Mouse (Mus musculus): ENCODE results near the gene Cfap97d1. TPM values are rescaled to one million over a fixed set of nuclear protein-coding genes. Genes with fewer than 3 reads are reported as not detected.

Gene Cfap97d1
- polyA plus RNA-seq, 1 experiment, result not detected

DNA sequence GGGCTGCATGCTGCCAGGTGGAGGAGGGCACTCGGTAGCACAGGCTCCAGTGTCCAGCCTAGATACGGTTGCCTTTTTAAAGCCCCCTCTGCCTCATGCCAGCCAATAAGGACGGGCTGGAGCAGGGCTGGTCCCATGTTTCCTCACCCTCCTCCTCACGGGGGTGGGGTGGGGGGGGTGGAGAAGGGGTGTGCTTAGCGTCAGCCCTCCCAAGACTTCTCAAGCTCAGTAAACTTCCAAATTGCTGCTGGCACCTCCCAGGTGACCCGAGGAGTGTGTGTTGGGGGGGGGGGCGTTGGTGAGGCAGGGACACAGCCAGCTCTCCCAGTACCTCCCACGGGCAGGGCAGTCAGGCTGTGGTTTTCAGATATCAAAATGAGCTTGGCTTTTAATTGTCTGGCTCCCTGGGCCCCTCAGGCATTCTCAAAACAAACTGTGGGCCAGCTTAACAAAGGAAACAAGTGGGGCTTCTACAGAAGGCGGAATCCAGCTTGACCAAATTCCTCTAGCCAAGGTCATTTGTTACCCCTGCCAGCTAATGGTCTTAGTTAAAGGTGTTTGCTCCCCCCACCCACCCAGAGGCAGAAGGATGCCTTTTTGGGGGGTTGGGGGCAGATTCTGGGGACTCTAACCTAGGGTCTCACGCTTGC lies 17.0 kb upstream of the Cfap97d1 start, which contains the start of gene Sost:
TSS of gene Sost (minus strand) at position 51 of the 650 bp plus-strand sequence.
- Histone ChIP-seq H3K4me1 (ENCODE audit: control insufficient read depth, insufficient read depth, low read length) (peaks cover 6% of the 10 kb centered on the region; the same call in 1 of the 2 replicates), H3K27me3 (ENCODE audit: control insufficient read depth, insufficient read depth, low read length) (no peaks in the 10 kb centered on the region), H3K4me3 (replicated peaks; ENCODE audit: insufficient read depth, low read depth, low read length) (no peak within 1 kb of the TSS), H3K27ac (ENCODE audit: insufficient read depth, low read length) (no peak within 1 kb of the TSS)
- 53% methylated on average over 10 of the region's 10 CpGs for WGBS
- DNase-seq, result no peak
- no peak for TF ChIP-seq CTCF (IDR thresholded peaks at IDR 0.05; ENCODE audit: borderline replicate concordance, insufficient read depth, low read depth, low read length)
- no peak for TF ChIP-seq POLR2A (IDR thresholded peaks at IDR 0.05; ENCODE audit: borderline replicate concordance, insufficient read depth, low read length)

DNA sequence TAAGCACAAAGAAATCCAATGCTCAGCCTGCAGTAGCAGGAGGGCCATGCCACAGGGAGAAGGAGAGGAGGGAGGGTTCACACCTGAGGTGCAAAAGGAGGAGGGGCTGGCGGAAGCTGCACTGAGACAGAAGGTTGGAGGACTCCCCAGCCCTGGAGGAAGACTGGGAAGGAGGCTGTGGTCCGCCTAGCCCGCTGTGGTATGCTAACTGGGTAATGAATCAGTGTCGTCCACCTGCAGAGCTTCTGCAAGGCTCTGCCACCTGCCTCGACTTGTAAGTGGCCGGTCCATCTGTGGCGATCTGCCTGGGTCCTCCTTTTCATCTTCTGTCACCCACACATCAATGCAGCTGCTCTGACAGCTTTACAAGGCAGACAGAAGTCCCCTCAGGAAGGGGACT lies 15.8 kb upstream of the Cfap97d1 start:
- 28% methylated on average over 7 of the region's 7 CpGs for WGBS
- H3K27ac ChIP-seq (ENCODE audit: insufficient read depth, low read length), result no peak overlapping the region
- no peak for TF ChIP-seq CTCF (IDR thresholded peaks at IDR 0.05; ENCODE audit: borderline replicate concordance, insufficient read depth, low read depth, low read length)
- TF ChIP-seq POLR2A (IDR thresholded peaks at IDR 0.05; ENCODE audit: borderline replicate concordance, insufficient read depth, low read length), result no peak
- no peak overlapping the region for H3K4me3 ChIP-seq (replicated peaks; ENCODE audit: insufficient read depth, low read depth, low read length)
- H3K4me1 ChIP-seq (ENCODE audit: control insufficient read depth, insufficient read depth, low read length), result peaks cover 6% of the 10 kb centered on the region; the same call in 1 of the 2 replicates
- DNase-seq, result no peak
- H3K27me3 ChIP-seq (ENCODE audit: control insufficient read depth, insufficient read depth, low read length), result no peaks in the 10 kb centered on the region

DNA sequence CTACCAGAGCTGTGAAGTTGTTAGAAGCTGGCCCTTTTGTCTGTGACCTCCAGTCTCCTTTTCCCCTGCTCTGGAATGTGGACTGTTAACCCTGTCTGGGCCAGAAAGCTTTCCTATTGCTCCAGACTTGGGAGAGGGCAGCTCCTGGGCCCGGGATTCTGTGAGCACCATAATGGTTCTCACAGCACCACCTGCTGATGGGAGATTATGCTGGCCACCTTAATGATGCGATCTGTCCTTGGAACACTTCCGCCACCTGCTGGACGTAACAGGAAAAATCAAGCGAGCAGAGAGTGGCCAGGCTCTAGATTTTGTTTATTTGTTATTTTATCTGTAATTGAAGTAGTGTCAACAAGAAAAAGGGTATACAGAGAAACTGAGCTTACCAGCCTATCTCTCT lies 15.3 kb upstream of the Cfap97d1 start:
- peak; percentile 83 to 86 for DNase-seq
- Histone ChIP-seq H3K27me3 (ENCODE audit: control insufficient read depth, insufficient read depth, low read length) (no peaks in the 10 kb centered on the region), H3K4me1 (ENCODE audit: control insufficient read depth, insufficient read depth, low read length) (peaks cover 9% of the 10 kb centered on the region; the same call in 1 of the 2 replicates), H3K27ac (ENCODE audit: insufficient read depth, low read length) (no peak overlapping the region), H3K4me3 (replicated peaks; ENCODE audit: insufficient read depth, low read depth, low read length) (no peak overlapping the region)
- TF ChIP-seq POLR2A (IDR thresholded peaks at IDR 0.05; ENCODE audit: borderline replicate concordance, insufficient read depth, low read length) (no peak), CTCF (IDR thresholded peaks at IDR 0.05; ENCODE audit: borderline replicate concordance, insufficient read depth, low read depth, low read length) (peak; percentile 100)
- WGBS, result 1% methylated on average over 5 of the region's 5 CpGs

DNA sequence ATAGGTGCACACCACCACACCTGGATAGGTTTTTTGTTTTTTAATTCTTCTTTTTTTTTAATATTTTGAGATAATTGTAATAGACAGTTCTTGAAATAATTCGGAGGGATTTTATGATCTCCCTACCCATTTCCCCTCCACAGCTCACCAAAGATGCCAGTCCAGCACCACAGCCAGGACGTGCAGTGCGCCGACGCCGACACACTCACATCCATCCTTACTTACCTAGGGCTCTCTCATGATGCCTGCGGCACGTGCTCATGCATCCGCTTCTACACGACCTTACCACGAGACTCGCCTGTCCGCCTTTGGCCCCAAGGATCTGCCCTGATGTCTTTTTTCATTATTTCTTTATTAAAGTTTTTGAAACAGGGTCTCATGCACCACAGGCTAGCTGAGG lies 14.2 kb upstream of the Cfap97d1 start:
- H3K27ac ChIP-seq (ENCODE audit: insufficient read depth, low read length), result no peak overlapping the region
- no peak for DNase-seq
- peaks cover 17% of the 10 kb centered on the region; the same call in 1 of the 2 replicates for H3K4me1 ChIP-seq (ENCODE audit: control insufficient read depth, insufficient read depth, low read length)
- H3K27me3 ChIP-seq (ENCODE audit: control insufficient read depth, insufficient read depth, low read length), result no peaks in the 10 kb centered on the region
- WGBS, result 84% methylated on average over 13 of the region's 13 CpGs
- no peak overlapping the region for H3K4me3 ChIP-seq (replicated peaks; ENCODE audit: insufficient read depth, low read depth, low read length)
- no peak for TF ChIP-seq POLR2A (IDR thresholded peaks at IDR 0.05; ENCODE audit: borderline replicate concordance, insufficient read depth, low read length)
- no peak for TF ChIP-seq CTCF (IDR thresholded peaks at IDR 0.05; ENCODE audit: borderline replicate concordance, insufficient read depth, low read depth, low read length)

DNA sequence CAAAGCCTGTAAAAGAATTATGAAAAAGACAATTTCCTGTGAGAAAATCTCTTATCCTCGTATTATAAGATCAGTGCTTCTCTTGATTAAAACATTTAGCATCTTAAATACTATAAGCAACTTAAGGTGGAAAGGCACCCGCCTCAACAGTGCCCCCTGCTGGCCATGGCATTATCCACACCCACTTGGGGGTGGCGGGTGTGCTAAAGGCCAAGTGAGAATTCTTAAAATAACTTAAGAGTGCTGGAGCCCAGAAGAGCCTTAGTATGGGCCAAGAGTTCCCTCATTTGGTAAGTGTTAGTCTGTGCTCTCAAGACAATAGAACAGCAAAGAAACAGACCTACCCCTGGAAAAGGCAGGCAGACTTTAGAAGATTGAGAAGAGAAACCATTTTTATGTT lies 12.7 kb upstream of the Cfap97d1 start:
- peak in 1 of 2 experiments; percentile 25 for DNase-seq
- H3K4me1 ChIP-seq (ENCODE audit: control insufficient read depth, insufficient read depth, low read length), result peaks cover 18% of the 10 kb centered on the region; the same call in 1 of the 2 replicates
- no peaks in the 10 kb centered on the region for H3K27me3 ChIP-seq (ENCODE audit: control insufficient read depth, insufficient read depth, low read length)
- H3K4me3 ChIP-seq (replicated peaks; ENCODE audit: insufficient read depth, low read depth, low read length), result no peak overlapping the region
- WGBS, result 53% methylated on average over 3 of the region's 3 CpGs
- TF ChIP-seq POLR2A (IDR thresholded peaks at IDR 0.05; ENCODE audit: borderline replicate concordance, insufficient read depth, low read length) (no peak), CTCF (IDR thresholded peaks at IDR 0.05; ENCODE audit: borderline replicate concordance, insufficient read depth, low read depth, low read length) (peak; percentile 57)
- H3K27ac ChIP-seq (ENCODE audit: insufficient read depth, low read length), result no peak overlapping the region

DNA sequence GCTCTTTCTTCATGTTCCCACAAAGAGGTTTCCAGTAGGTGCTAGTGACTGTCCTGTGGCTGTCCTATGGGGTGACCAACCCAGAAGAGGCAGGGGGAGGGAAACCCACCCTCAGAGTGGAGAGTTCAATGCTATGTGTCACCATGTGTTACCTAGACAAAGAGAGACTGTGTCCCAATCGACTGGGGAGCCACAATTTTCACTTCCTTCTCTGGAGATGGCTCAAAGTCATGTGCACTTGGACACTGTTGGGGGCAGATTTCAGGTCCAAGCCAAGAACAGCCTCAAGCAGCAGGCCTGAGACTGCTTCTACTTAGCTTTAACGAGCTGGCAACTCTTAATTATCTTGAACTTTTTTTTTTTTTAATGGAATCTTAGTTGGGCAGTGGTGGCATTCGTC lies 12.0 kb upstream of the Cfap97d1 start:
- 59% methylated on average over 3 of the region's 3 CpGs for WGBS
- Histone ChIP-seq H3K27me3 (ENCODE audit: control insufficient read depth, insufficient read depth, low read length) (no peaks in the 10 kb centered on the region), H3K4me1 (ENCODE audit: control insufficient read depth, insufficient read depth, low read length) (peaks cover 18% of the 10 kb centered on the region; the same call in 1 of the 2 replicates), H3K27ac (ENCODE audit: insufficient read depth, low read length) (no peak overlapping the region), H3K4me3 (replicated peaks; ENCODE audit: insufficient read depth, low read depth, low read length) (no peak overlapping the region)
- TF ChIP-seq CTCF (IDR thresholded peaks at IDR 0.05; ENCODE audit: borderline replicate concordance, insufficient read depth, low read depth, low read length) (no peak), POLR2A (IDR thresholded peaks at IDR 0.05; ENCODE audit: borderline replicate concordance, insufficient read depth, low read length) (no peak)
- no peak for DNase-seq

DNA sequence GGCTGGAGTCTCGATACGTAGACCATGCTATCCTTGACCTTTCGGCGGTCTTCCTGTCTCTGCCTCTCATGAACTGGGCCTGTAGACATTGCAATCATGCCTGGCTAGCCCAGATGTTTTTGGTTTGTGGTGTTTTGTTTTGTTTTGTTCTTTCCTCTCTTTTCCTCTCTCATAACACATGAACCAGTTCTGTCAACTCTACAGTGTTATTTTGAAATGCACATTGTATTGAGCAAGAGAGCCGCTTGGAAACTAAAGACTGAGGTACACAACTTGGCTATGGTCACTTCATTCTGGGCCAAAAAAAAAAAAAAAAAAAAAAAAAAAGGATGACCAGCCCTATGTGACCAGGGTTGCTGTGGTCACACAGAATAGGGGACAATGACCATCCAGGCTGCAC lies 11.4 kb upstream of the Cfap97d1 start:
- no peak for DNase-seq
- no peaks in the 10 kb centered on the region for H3K27me3 ChIP-seq (ENCODE audit: control insufficient read depth, insufficient read depth, low read length)
- H3K4me3 ChIP-seq (replicated peaks; ENCODE audit: insufficient read depth, low read depth, low read length), result no peak overlapping the region
- 88% methylated on average over 5 of the region's 5 CpGs for WGBS
- TF ChIP-seq POLR2A (IDR thresholded peaks at IDR 0.05; ENCODE audit: borderline replicate concordance, insufficient read depth, low read length) (no peak), CTCF (IDR thresholded peaks at IDR 0.05; ENCODE audit: borderline replicate concordance, insufficient read depth, low read depth, low read length) (no peak)
- H3K4me1 ChIP-seq (ENCODE audit: control insufficient read depth, insufficient read depth, low read length), result peaks cover 18% of the 10 kb centered on the region; the same call in 1 of the 2 replicates
- H3K27ac ChIP-seq (ENCODE audit: insufficient read depth, low read length), result no peak overlapping the region

DNA sequence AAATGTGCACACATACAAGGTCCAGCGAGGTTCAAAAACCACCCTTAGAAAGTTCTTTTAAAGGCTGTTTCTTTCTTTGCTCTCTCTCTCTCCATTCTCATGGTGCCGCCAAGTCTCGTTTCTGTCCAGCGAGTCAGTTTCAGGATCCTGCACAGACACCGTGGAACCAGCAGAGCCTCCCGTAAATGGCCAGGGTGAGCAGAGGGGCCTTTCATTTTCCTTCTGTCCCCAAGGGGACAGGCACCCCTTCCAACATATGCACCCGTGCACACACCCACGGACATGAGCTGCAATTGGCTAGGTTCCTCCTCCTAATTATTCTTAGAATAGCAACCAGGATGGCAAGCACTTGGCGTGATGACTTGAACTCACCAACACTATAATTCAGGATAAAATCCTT lies 10.6 kb upstream of the Cfap97d1 start:
- no peaks in the 10 kb centered on the region for H3K27me3 ChIP-seq (ENCODE audit: control insufficient read depth, insufficient read depth, low read length)
- H3K4me1 ChIP-seq (ENCODE audit: control insufficient read depth, insufficient read depth, low read length), result peaks cover 20% of the 10 kb centered on the region
- WGBS, result 49% methylated on average over 9 of the region's 9 CpGs
- DNase-seq, result no peak
- TF ChIP-seq CTCF (IDR thresholded peaks at IDR 0.05; ENCODE audit: borderline replicate concordance, insufficient read depth, low read depth, low read length), result no peak
- TF ChIP-seq POLR2A (IDR thresholded peaks at IDR 0.05; ENCODE audit: borderline replicate concordance, insufficient read depth, low read length), result no peak
- no peak overlapping the region for H3K27ac ChIP-seq (ENCODE audit: insufficient read depth, low read length)
- no peak overlapping the region for H3K4me3 ChIP-seq (replicated peaks; ENCODE audit: insufficient read depth, low read depth, low read length)

All from cerebellum, adult 2 months (tissue).